Mouse (Mus musculus): ENCODE measurements at regions not wholly inside any gene's neighbourhood (a gene's known extent, or its start where the extent isn't known, plus 50 kb on each side); places are given as distances from the start of the nearest gene placed in this dataset.

- ATAC-seq (replicated peaks; ENCODE audit: insufficient number of reproducible peaks, insufficient read depth, low FRiP score, low read depth), result no peak
- 64% methylated on average over 14 of the region's 14 CpGs for WGBS
- H3K27ac ChIP-seq, result no peak overlapping the region
Observed at GRCm38 (mm10) chr19:26977887-26978639, 92.4 kb downstream of the Gm815 start.

GRCm38 (mm10) chr19:26978640-26979007, 92.9 kb downstream of the Gm815 start:
- Histone ChIP-seq H3K9me3 (replicated peaks) (no peaks in the 10 kb centered on the region), H3K4me3 (no peak overlapping the region), H3K9ac (no peak overlapping the region), H3K4me2 (no peak overlapping the region), H3K27ac (no peak overlapping the region), H3K27me3 (no peaks in the 10 kb centered on the region), H3K4me1 (replicated peaks) (peaks cover 11% of the 10 kb centered on the region; the same call in 1 of the 2 replicates), H3K36me3 (no peaks in the 10 kb centered on the region)
- WGBS, result 71% methylated on average over 3 of the region's 3 CpGs
- no peak for ATAC-seq (replicated peaks; ENCODE audit: insufficient number of reproducible peaks, insufficient read depth, low FRiP score, low read depth)

More at GRCm38 (mm10) chr19:26977887-26978639, 92.4 kb downstream of the Gm815 start:
- Histone ChIP-seq H3K4me2 (no peak overlapping the region), H3K27me3 (no peaks in the 10 kb centered on the region), H3K9me3 (replicated peaks) (no peaks in the 10 kb centered on the region), H3K36me3 (no peaks in the 10 kb centered on the region), H3K9ac (no peak overlapping the region), H3K4me1 (replicated peaks) (peaks cover 11% of the 10 kb centered on the region; the same call in 1 of the 2 replicates), H3K4me3 (no peak overlapping the region)

- no peaks in the 10 kb centered on the region for H3K36me3 ChIP-seq
- H3K27me3 ChIP-seq, result no peaks in the 10 kb centered on the region
- no peak overlapping the region for H3K27ac ChIP-seq
- ATAC-seq (replicated peaks; ENCODE audit: insufficient number of reproducible peaks, insufficient read depth, low FRiP score, low read depth), result no peak
- WGBS, result 87% methylated on average over 2 of the region's 2 CpGs
- no peak overlapping the region for H3K4me2 ChIP-seq
- no peak overlapping the region for H3K9ac ChIP-seq
- H3K9me3 ChIP-seq (replicated peaks), result no peaks in the 10 kb centered on the region
- no peak overlapping the region for H3K4me3 ChIP-seq
- H3K4me1 ChIP-seq (replicated peaks), result peaks cover 11% of the 10 kb centered on the region; the same call in 1 of the 2 replicates
Observed at GRCm38 (mm10) chr19:26979322-26979721, 93.6 kb downstream of the Gm815 start.

GRCm38 (mm10) chr19:26986672-26987071, 101.0 kb downstream of the Gm815 start:
- Histone ChIP-seq H3K9ac (no peak overlapping the region), H3K4me2 (no peak overlapping the region), H3K27ac (peak overlapping the region; percentile 63), H3K9me3 (replicated peaks) (no peaks in the 10 kb centered on the region), H3K36me3 (no peaks in the 10 kb centered on the region), H3K4me1 (replicated peaks) (peaks cover 17% of the 10 kb centered on the region), H3K27me3 (no peaks in the 10 kb centered on the region), H3K4me3 (no peak overlapping the region)
- WGBS, result 82% methylated on average over 1 of the region's 1 CpGs
- no peak for ATAC-seq (replicated peaks; ENCODE audit: insufficient number of reproducible peaks, insufficient read depth, low FRiP score, low read depth)

- Histone ChIP-seq H3K4me1 (replicated peaks) (peaks cover 17% of the 10 kb centered on the region), H3K9ac (no peak overlapping the region), H3K36me3 (no peaks in the 10 kb centered on the region), H3K27ac (peak overlapping the region; percentile 63), H3K27me3 (no peaks in the 10 kb centered on the region), H3K4me2 (no peak overlapping the region), H3K4me3 (no peak overlapping the region), H3K9me3 (replicated peaks) (no peaks in the 10 kb centered on the region)
- peak; percentile 84 for ATAC-seq (replicated peaks; ENCODE audit: insufficient number of reproducible peaks, insufficient read depth, low FRiP score, low read depth)
- 23% methylated on average over 3 of the region's 3 CpGs for WGBS
Observed at GRCm38 (mm10) chr19:26987197-26987596, 101.5 kb downstream of the Gm815 start.

- Histone ChIP-seq H3K4me3 (no peak overlapping the region), H3K27ac (peak overlapping the region; percentile 31), H3K4me1 (replicated peaks) (peaks cover 17% of the 10 kb centered on the region), H3K36me3 (no peaks in the 10 kb centered on the region), H3K4me2 (no peak overlapping the region), H3K9ac (no peak overlapping the region), H3K27me3 (no peaks in the 10 kb centered on the region), H3K9me3 (replicated peaks) (no peaks in the 10 kb centered on the region)
- ATAC-seq (replicated peaks; ENCODE audit: insufficient number of reproducible peaks, insufficient read depth, low FRiP score, low read depth), result no peak
- 68% methylated on average over 6 of the region's 6 CpGs for WGBS
Observed at GRCm38 (mm10) chr19:26987909-26988456, 102.3 kb downstream of the Gm815 start.

- Histone ChIP-seq H3K9me3 (replicated peaks) (no peaks in the 10 kb centered on the region), H3K27ac (no peak overlapping the region)
Observed at GRCm38 (mm10) chr19:26994586-26995352, 109.1 kb downstream of the Gm815 start.

GRCm38 (mm10) chr19:26999596-26999995, 113.9 kb downstream of the Gm815 start:
- H3K27me3 ChIP-seq, result no peaks in the 10 kb centered on the region
- no peak overlapping the region for H3K9ac ChIP-seq
- H3K4me3 ChIP-seq, result no peak overlapping the region
- H3K9me3 ChIP-seq (replicated peaks), result no peaks in the 10 kb centered on the region
- no peaks in the 10 kb centered on the region for H3K36me3 ChIP-seq
- no peak overlapping the region for H3K4me2 ChIP-seq
- 54% methylated on average over 3 of the region's 3 CpGs for WGBS
- no peaks in the 10 kb centered on the region for H3K4me1 ChIP-seq (replicated peaks)
- ATAC-seq (replicated peaks; ENCODE audit: insufficient number of reproducible peaks, insufficient read depth, low FRiP score, low read depth), result no peak
- H3K27ac ChIP-seq, result no peak overlapping the region

More at GRCm38 (mm10) chr19:26994586-26995352, 109.1 kb downstream of the Gm815 start:
- H3K4me2 ChIP-seq, result no peak overlapping the region
- ATAC-seq (replicated peaks; ENCODE audit: insufficient number of reproducible peaks, insufficient read depth, low FRiP score, low read depth), result no peak
- no peak overlapping the region for H3K9ac ChIP-seq
- no peaks in the 10 kb centered on the region for H3K36me3 ChIP-seq
- no peak overlapping the region for H3K4me3 ChIP-seq
- H3K27me3 ChIP-seq, result no peaks in the 10 kb centered on the region
- 64% methylated on average over 4 of the region's 4 CpGs for whole genome bisulfite sequencing
- H3K4me1 ChIP-seq (replicated peaks), result no peaks in the 10 kb centered on the region; the same call in 1 of the 2 replicates

GRCm38 (mm10) chr19:27021930-27022329, 136.2 kb downstream of the Gm815 start:
- Histone ChIP-seq H3K27me3 (no peaks in the 10 kb centered on the region), H3K9me3 (replicated peaks) (no peaks in the 10 kb centered on the region), H3K27ac (peak overlapping the region; percentile 54; the same call in 1 of the 2 replicates), H3K4me2 (no peak overlapping the region), H3K36me3 (no peaks in the 10 kb centered on the region), H3K9ac (no peak overlapping the region), H3K4me3 (no peak overlapping the region), H3K4me1 (replicated peaks) (peaks cover 14% of the 10 kb centered on the region)
- WGBS, result 81% methylated on average over 3 of the region's 3 CpGs
- ATAC-seq (replicated peaks; ENCODE audit: insufficient number of reproducible peaks, insufficient read depth, low FRiP score, low read depth), result no peak

GRCm38 (mm10) chr19:27022917-27023316, 137.2 kb downstream of the Gm815 start:
- 53% methylated on average over 5 of the region's 5 CpGs for WGBS

GRCm38 (mm10) chr19:27028834-27029233, 143.2 kb downstream of the Gm815 start:
- H3K27ac ChIP-seq, result no peak overlapping the region
- ATAC-seq (replicated peaks; ENCODE audit: insufficient number of reproducible peaks, insufficient read depth, low FRiP score, low read depth), result no peak
- H3K4me2 ChIP-seq, result no peak overlapping the region
- peaks cover 17% of the 10 kb centered on the region for H3K4me1 ChIP-seq (replicated peaks)
- H3K36me3 ChIP-seq, result no peaks in the 10 kb centered on the region
- 92% methylated on average over 1 of the region's 1 CpGs for WGBS
- H3K27me3 ChIP-seq, result no peaks in the 10 kb centered on the region
- no peak overlapping the region for H3K9ac ChIP-seq
- H3K4me3 ChIP-seq, result no peak overlapping the region
- no peaks in the 10 kb centered on the region for H3K9me3 ChIP-seq (replicated peaks)

More at GRCm38 (mm10) chr19:27022917-27023316, 137.2 kb downstream of the Gm815 start:
- Histone ChIP-seq H3K4me3 (no peak overlapping the region), H3K27ac (no peak overlapping the region), H3K4me1 (replicated peaks) (peaks cover 14% of the 10 kb centered on the region), H3K9ac (no peak overlapping the region), H3K9me3 (replicated peaks) (no peaks in the 10 kb centered on the region), H3K36me3 (no peaks in the 10 kb centered on the region), H3K4me2 (no peak overlapping the region), H3K27me3 (no peaks in the 10 kb centered on the region)
- 0 out of 2 replicates have a peak, but pooled peaks have one; percentile 53 for ATAC-seq (replicated peaks; ENCODE audit: insufficient number of reproducible peaks, insufficient read depth, low FRiP score, low read depth)
